Mouse (Mus musculus): Measurements from ENCODE around the gene March4.

Gene March4

DNA sequence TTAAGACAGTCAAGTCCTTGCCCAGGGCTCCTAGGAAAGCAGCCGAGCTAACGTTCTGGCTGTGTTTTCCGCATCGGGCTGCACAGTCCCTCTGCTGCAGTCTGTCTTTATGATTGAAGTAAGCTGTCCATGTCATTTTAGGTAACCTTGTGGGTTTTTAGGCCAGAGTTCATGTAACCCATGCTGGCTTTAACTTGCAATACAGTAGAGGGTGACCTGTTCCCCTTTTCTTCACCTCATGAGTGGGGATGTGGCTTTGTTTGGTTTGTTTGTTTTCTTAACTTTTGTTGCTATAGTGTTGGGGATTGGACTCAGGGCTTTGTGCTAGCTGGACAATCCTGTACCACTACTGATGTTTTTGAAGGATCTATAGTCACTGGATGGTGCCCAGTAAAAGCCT is 146.3 kb downstream of the March4 start:
- no peak for DNase-seq (ENCODE audit: low spot score)

- no peak for DNase-seq (ENCODE audit: low spot score)
Measured at GRCm38 (mm10) chr1:72383651-72384050, 153.1 kb downstream of the March4 start.

GRCm38 (mm10) chr1:72383056-72383455 is 153.7 kb downstream of the March4 start:
- DNase-seq (ENCODE audit: low spot score), result no peak

DNA sequence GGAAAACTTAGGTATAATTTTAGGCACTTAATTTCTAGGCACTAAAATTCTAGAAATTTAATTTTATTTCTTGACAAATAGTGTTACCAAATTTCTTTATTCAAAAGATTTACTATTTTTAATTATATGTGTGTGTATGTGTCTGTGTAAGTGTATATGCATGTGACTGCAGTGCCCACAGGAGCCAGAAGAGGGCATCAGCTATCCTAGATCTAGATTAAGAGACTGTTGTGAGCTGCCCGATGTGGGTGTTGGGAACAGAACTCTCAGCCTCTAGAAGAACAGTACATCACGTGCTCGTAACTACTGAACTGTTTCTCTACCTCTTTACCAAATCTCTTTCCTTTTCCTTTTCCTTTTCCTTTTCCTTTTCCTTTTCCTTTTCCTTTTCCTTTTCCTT is 156.2 kb downstream of the March4 start:
- no peak for DNase-seq (ENCODE audit: low spot score)

DNA sequence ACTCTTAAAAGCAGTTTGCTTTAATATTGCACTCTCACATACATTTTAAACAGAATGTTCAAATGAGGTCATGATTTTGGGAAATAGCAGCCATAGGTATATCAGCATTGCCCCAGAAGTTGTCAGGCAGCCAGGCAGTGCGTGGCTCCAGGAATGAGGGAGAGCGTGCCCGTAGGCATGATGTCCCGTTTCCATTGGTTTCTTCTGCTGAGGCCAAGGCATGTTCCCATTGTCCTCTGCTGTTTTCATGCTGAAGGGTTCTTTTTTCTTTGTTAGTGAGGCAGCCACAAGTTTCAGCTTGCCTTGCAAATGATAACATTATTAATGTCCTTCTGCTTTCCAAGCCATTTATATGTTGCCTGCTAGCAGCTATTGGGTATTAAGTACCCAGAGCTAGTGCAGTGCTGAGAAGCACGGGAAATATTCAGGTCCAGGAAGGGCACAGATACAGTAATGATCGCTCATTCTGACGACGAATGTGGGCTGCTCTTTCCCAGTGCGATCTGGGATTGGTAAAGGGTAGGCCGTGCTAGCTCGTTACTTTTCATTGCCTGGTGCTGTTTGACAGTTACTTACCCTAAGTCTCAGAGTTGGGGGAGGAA is 156.9 kb downstream of the March4 start:
- DNase-seq (ENCODE audit: low spot score), result no peak

GRCm38 (mm10) chr1:72378151-72378550 is 158.6 kb downstream of the March4 start:
- no peak for DNase-seq (ENCODE audit: low spot score)

Data from MN1 (cell line).